Mouse (Mus musculus): Measurements from ENCODE around the gene Hykk. TPM values are rescaled to one million over a fixed set of nuclear protein-coding genes. Genes with fewer than 3 reads are reported as not detected.
A peak's percentile ranks its signal among the peaks of the same experiment; 100 is the strongest.

The Hykk gene
- polyA plus RNA-seq, 1 experiment from 2014 or later: 3.1 TPM

DNA sequence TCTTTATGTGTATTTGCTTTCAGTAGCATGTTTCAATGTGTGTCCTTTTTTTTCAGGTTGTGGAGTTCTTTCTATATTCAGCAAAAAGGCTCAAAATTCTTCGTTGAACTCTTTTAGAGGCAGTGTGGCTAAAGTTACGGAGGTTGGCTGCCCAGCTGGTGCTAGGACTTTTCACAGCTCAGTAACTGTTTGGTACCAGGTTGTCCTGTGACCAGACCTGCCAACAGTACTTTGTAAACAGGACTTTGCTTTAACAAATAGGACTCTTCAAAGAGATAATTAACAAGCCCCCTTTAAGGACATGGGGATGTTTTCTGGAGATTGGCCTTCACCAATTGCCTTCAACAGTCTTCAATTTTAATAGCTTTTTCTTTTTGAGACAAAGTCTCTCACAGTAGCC is 1.1 kb downstream of the Hykk start:
- H3K36me3 ChIP-seq (ENCODE audit: control insufficient read depth, insufficient read depth, low read length): 0 out of 2 replicates have a peak, but pooled peaks cover 3% of the 10 kb centered on the region
- no peaks in the 10 kb centered on the region for H3K27me3 ChIP-seq (ENCODE audit: control insufficient read depth, insufficient read depth, low read length)
- H3K4me2 ChIP-seq (ENCODE audit: low read length): peak overlapping the region; percentile 77
- ATAC-seq (ENCODE audit: insufficient number of reproducible peaks, insufficient read depth, low FRiP score, low read depth): no peak
- H3K4me3 ChIP-seq (ENCODE audit: control insufficient read depth in 1 of 2, insufficient read depth in 1 of 2, low read depth in 1 of 2, low read length in 2 of 2): no peak overlapping the region
- H3K9ac ChIP-seq (ENCODE audit: low read length): no peak overlapping the region
- no peaks in the 10 kb centered on the region for H3K9me3 ChIP-seq (ENCODE audit: control insufficient read depth, low read length)
- H3K4me1 ChIP-seq (ENCODE audit: control insufficient read depth in 2 of 2, insufficient read depth in 2 of 2, low read length in 2 of 2): peaks cover 0 to 8% of the 10 kb centered on the region in 2 experiments; a peak in 1 of 4 replicates
- 77% methylated on average over 2 of the region's 2 CpGs for WGBS
- no peak overlapping the region for H3K27ac ChIP-seq (replicated peaks in 1 of 2; ENCODE audit: control insufficient read depth in 1 of 2, insufficient read depth in 1 of 2, low read depth in 2 of 2, low read length in 2 of 2)

DNA sequence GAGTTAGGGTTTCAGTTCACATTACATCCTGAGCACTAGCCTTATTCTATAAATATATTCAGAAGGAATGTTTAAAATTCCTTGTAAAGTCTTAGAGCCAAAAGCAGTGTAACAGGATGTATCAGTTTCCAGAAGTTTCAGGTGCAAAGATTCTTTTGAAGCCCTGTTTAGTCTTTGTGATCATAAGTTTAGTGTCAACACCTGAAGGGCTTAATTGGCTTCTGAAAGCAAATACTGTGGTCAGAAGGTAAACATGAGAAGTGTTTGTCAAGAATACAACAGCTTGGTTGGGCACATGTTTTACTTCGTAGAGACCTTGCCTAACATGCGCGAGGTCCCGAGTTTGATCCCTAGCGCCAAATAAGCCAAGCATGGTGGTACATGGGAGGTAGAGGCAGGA is 1.7 kb downstream of the Hykk start:
- Histone ChIP-seq H3K36me3 (ENCODE audit: control insufficient read depth, insufficient read depth, low read length) (0 out of 2 replicates have a peak, but pooled peaks cover 3% of the 10 kb centered on the region), H3K27ac (replicated peaks in 1 of 2; ENCODE audit: control insufficient read depth in 1 of 2, insufficient read depth in 1 of 2, low read depth in 2 of 2, low read length in 2 of 2) (no peak overlapping the region), H3K4me3 (ENCODE audit: control insufficient read depth in 1 of 2, insufficient read depth in 1 of 2, low read depth in 1 of 2, low read length in 2 of 2) (no peak overlapping the region), H3K27me3 (ENCODE audit: control insufficient read depth, insufficient read depth, low read length) (no peaks in the 10 kb centered on the region), H3K4me2 (ENCODE audit: low read length) (no peak overlapping the region), H3K4me1 (ENCODE audit: control insufficient read depth in 2 of 2, insufficient read depth in 2 of 2, low read length in 2 of 2) (peaks cover 0 to 8% of the 10 kb centered on the region in 2 experiments; a peak in 1 of 4 replicates), H3K9ac (ENCODE audit: low read length) (no peak overlapping the region), H3K9me3 (ENCODE audit: control insufficient read depth, low read length) (no peaks in the 10 kb centered on the region)
- WGBS: 90% methylated on average over 5 of the region's 5 CpGs
- no peak for ATAC-seq (ENCODE audit: insufficient number of reproducible peaks, insufficient read depth, low FRiP score, low read depth)

DNA sequence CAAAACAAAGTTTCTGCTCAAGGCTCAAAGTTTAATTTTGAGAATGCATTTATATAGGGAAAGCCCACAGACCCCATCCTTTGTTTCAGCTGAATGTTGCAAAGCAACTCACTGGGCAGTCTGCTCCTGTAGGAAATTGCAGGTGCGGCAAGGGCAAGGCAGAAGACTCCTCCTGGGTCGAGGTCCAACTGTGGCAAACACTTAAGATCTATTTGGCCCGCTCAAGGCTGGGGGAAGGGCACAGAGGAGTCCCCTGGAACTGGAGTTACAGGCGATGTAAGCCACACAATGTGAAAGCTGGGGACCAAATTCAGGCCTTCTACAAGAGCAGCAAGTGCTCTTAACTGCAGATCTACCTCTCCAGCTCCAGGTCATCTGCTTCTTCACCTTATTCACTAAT is 2.9 kb downstream of the Hykk start:
- 44% methylated on average over 4 of the region's 4 CpGs for WGBS
- no peak overlapping the region for H3K9ac ChIP-seq (ENCODE audit: low read length)
- no peak overlapping the region for H3K4me2 ChIP-seq (ENCODE audit: low read length)

DNA sequence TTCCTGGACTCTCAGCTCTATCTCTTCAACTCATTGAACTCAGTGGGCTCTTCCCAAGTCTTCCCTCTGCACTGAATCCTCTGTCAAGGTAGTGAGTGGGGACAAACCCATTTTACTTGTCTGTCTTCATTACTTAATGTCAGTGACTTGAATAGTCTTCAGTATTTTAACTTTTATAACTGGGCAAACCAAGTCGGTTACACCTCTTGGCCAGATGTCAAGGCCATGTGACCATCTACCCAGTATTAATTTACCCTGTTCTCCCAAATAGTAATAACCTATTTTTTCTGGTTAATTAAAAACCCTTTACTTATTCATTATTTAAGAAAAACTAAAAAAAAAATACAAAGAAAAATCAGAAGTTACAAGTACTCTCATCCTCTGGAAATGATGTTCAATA is 13.7 kb downstream of the Hykk start:
- 82% methylated on average over 1 of the region's 1 CpGs for WGBS

More for the DNA sequence above, 2.9 kb downstream of the Hykk start:
- Histone ChIP-seq H3K36me3 (ENCODE audit: control insufficient read depth, insufficient read depth, low read length) (0 out of 2 replicates have a peak, but pooled peaks cover 3% of the 10 kb centered on the region), H3K27me3 (ENCODE audit: control insufficient read depth, insufficient read depth, low read length) (no peaks in the 10 kb centered on the region), H3K27ac (replicated peaks in 1 of 2; ENCODE audit: control insufficient read depth in 1 of 2, insufficient read depth in 1 of 2, low read depth in 2 of 2, low read length in 2 of 2) (no peak overlapping the region), H3K4me3 (ENCODE audit: control insufficient read depth in 1 of 2, insufficient read depth in 1 of 2, low read depth in 1 of 2, low read length in 2 of 2) (no peak overlapping the region), H3K4me1 (ENCODE audit: control insufficient read depth in 2 of 2, insufficient read depth in 2 of 2, low read length in 2 of 2) (peaks cover 0 to 8% of the 10 kb centered on the region in 2 experiments; a peak in 1 of 4 replicates), H3K9me3 (ENCODE audit: control insufficient read depth, low read length) (no peaks in the 10 kb centered on the region)
- no peak for ATAC-seq (ENCODE audit: insufficient number of reproducible peaks, insufficient read depth, low FRiP score, low read depth)

DNA sequence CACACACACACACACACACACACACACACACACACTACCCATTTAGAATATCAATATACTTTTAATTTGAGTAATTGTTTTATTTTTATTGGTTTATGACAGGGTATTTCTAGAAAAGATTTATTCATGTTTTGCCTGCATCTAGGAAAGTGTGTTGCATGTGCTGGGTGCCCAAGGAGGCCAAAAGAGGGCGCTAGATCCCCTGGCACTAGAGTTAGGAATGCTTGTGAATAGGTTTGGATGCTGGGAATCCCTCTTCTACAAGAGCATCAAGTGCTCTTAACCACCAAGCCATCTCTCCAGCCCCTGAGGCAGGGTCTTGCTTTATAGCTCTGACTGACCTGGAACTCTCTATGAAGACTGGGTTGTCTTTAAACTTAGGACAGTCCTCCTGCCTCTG is 14.7 kb downstream of the Hykk start:
- H3K4me1 ChIP-seq (ENCODE audit: control insufficient read depth in 2 of 2, insufficient read depth in 2 of 2, low read length in 2 of 2): no peaks in the 10 kb centered on the region
- H3K27ac ChIP-seq (replicated peaks in 1 of 2; ENCODE audit: control insufficient read depth in 1 of 2, insufficient read depth in 1 of 2, low read depth in 2 of 2, low read length in 2 of 2): no peak overlapping the region
- H3K4me2 ChIP-seq (ENCODE audit: low read length): no peak overlapping the region
- H3K9me3 ChIP-seq (ENCODE audit: control insufficient read depth, low read length): no peaks in the 10 kb centered on the region
- no peaks in the 10 kb centered on the region for H3K36me3 ChIP-seq (ENCODE audit: control insufficient read depth, insufficient read depth, low read length)
- ATAC-seq (ENCODE audit: insufficient number of reproducible peaks, insufficient read depth, low FRiP score, low read depth): no peak
- H3K27me3 ChIP-seq (ENCODE audit: control insufficient read depth, insufficient read depth, low read length): no peaks in the 10 kb centered on the region
- no peak overlapping the region for H3K9ac ChIP-seq (ENCODE audit: low read length)
- H3K4me3 ChIP-seq (ENCODE audit: control insufficient read depth in 1 of 2, insufficient read depth in 1 of 2, low read depth in 1 of 2, low read length in 2 of 2): no peak overlapping the region
- WGBS: 20% methylated on average over 1 of the region's 1 CpGs

More for the DNA sequence above, 13.7 kb downstream of the Hykk start:
- no peak for ATAC-seq (ENCODE audit: insufficient number of reproducible peaks, insufficient read depth, low FRiP score, low read depth)
- Histone ChIP-seq H3K27ac (replicated peaks in 1 of 2; ENCODE audit: control insufficient read depth in 1 of 2, insufficient read depth in 1 of 2, low read depth in 2 of 2, low read length in 2 of 2) (no peak overlapping the region), H3K9me3 (ENCODE audit: control insufficient read depth, low read length) (no peaks in the 10 kb centered on the region), H3K27me3 (ENCODE audit: control insufficient read depth, insufficient read depth, low read length) (no peaks in the 10 kb centered on the region), H3K4me2 (ENCODE audit: low read length) (no peak overlapping the region), H3K4me1 (ENCODE audit: control insufficient read depth in 2 of 2, insufficient read depth in 2 of 2, low read length in 2 of 2) (no peaks in the 10 kb centered on the region), H3K36me3 (ENCODE audit: control insufficient read depth, insufficient read depth, low read length) (no peaks in the 10 kb centered on the region), H3K9ac (ENCODE audit: low read length) (no peak overlapping the region), H3K4me3 (ENCODE audit: control insufficient read depth in 1 of 2, insufficient read depth in 1 of 2, low read depth in 1 of 2, low read length in 2 of 2) (no peak overlapping the region)

DNA sequence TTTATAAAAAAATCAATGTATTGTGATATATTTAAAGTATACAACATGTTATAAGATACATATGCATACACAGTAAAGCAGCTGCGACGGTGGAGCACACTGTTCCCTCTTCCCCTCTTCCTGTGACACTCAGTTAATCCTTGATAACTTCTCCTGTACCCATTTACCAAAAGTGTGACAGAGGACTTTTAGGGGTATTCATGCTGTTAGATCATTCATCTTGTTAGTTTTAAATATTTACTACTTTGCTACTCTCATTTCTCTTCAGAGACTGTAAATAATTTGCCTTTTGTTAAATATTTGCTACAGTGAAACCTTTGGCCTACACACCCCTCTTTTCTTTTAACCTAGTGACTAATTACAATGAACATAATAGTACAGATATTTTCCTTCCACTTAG is 15.3 kb downstream of the Hykk start:
- no peaks in the 10 kb centered on the region for H3K4me1 ChIP-seq (ENCODE audit: control insufficient read depth in 2 of 2, insufficient read depth in 2 of 2, low read length in 2 of 2)
- H3K4me2 ChIP-seq (ENCODE audit: low read length): no peak overlapping the region
- H3K27me3 ChIP-seq (ENCODE audit: control insufficient read depth, insufficient read depth, low read length): no peaks in the 10 kb centered on the region
- ATAC-seq (ENCODE audit: insufficient number of reproducible peaks, insufficient read depth, low FRiP score, low read depth): no peak
- 69% methylated on average over 2 of the region's 2 CpGs for WGBS
- H3K36me3 ChIP-seq (ENCODE audit: control insufficient read depth, insufficient read depth, low read length): no peaks in the 10 kb centered on the region
- H3K9ac ChIP-seq (ENCODE audit: low read length): no peak overlapping the region
- H3K27ac ChIP-seq (replicated peaks in 1 of 2; ENCODE audit: control insufficient read depth in 1 of 2, insufficient read depth in 1 of 2, low read depth in 2 of 2, low read length in 2 of 2): no peak overlapping the region
- H3K9me3 ChIP-seq (ENCODE audit: control insufficient read depth, low read length): no peaks in the 10 kb centered on the region
- no peak overlapping the region for H3K4me3 ChIP-seq (ENCODE audit: control insufficient read depth in 1 of 2, insufficient read depth in 1 of 2, low read depth in 1 of 2, low read length in 2 of 2)

DNA sequence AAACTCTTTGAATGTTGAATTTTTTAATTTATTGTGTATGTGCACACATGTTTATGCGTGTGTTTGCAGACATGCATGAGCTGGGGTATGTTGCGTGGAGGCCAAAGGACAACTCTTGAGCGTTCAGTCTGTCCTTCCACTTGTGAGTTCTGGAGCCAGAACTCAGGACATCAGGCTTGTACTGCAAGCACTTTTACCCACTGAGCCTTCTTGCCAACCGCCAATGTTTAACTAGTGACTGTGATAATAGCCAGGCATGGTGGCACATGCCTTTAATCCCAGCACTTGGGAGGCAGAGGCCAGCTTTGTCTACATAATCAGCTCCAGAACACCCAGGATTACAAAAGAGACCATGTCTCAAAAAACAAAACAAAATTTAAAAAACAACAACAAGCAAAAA is 25.0 kb downstream of the Hykk start:
- H3K9me3 ChIP-seq (ENCODE audit: control insufficient read depth, low read length): no peaks in the 10 kb centered on the region
- no peak for ATAC-seq (ENCODE audit: insufficient number of reproducible peaks, insufficient read depth, low FRiP score, low read depth)

DNA sequence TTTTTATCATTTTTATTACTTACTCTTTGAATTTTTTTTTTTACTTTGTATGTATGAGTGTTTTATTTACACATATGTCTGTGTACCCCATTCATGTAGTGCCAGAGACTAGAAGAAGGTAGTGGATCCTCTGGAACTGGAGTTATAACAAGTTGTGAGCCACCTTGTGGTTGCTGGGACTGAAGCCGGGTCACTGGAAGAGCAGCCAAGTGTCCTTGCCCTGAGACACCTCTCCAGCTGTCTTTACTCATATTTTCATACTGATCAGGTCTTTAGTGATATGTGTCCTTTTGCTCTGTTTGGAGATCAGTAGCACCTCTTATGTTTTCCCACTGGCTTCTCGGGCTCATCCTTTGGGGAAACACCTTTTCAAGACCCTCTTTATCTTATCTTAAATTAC is 27.4 kb downstream of the Hykk start:
- Histone ChIP-seq H3K27ac (replicated peaks in 1 of 2; ENCODE audit: control insufficient read depth in 1 of 2, insufficient read depth in 1 of 2, low read depth in 2 of 2, low read length in 2 of 2) (no peak overlapping the region), H3K9ac (ENCODE audit: low read length) (no peak overlapping the region), H3K4me1 (ENCODE audit: control insufficient read depth in 2 of 2, insufficient read depth in 2 of 2, low read length in 2 of 2) (no peaks in the 10 kb centered on the region), H3K4me2 (ENCODE audit: low read length) (no peak overlapping the region), H3K36me3 (ENCODE audit: control insufficient read depth, insufficient read depth, low read length) (peaks cover 5% of the 10 kb centered on the region; the same call in 1 of the 2 replicates), H3K4me3 (ENCODE audit: control insufficient read depth in 1 of 2, insufficient read depth in 1 of 2, low read depth in 1 of 2, low read length in 2 of 2) (no peak overlapping the region), H3K9me3 (ENCODE audit: control insufficient read depth, low read length) (no peaks in the 10 kb centered on the region), H3K27me3 (ENCODE audit: control insufficient read depth, insufficient read depth, low read length) (no peaks in the 10 kb centered on the region)
- WGBS: 63% methylated on average over 2 of the region's 2 CpGs
- no peak for ATAC-seq (ENCODE audit: insufficient number of reproducible peaks, insufficient read depth, low FRiP score, low read depth)

More for the DNA sequence above, 25.0 kb downstream of the Hykk start:
- H3K9ac ChIP-seq (ENCODE audit: low read length): no peak overlapping the region
- H3K27me3 ChIP-seq (ENCODE audit: control insufficient read depth, insufficient read depth, low read length): no peaks in the 10 kb centered on the region
- peaks cover 5% of the 10 kb centered on the region; the same call in 1 of the 2 replicates for H3K36me3 ChIP-seq (ENCODE audit: control insufficient read depth, insufficient read depth, low read length)
- H3K27ac ChIP-seq (replicated peaks in 1 of 2; ENCODE audit: control insufficient read depth in 1 of 2, insufficient read depth in 1 of 2, low read depth in 2 of 2, low read length in 2 of 2): no peak overlapping the region
- no peaks in the 10 kb centered on the region for H3K4me1 ChIP-seq (ENCODE audit: control insufficient read depth in 2 of 2, insufficient read depth in 2 of 2, low read length in 2 of 2)
- H3K4me3 ChIP-seq (ENCODE audit: control insufficient read depth in 1 of 2, insufficient read depth in 1 of 2, low read depth in 1 of 2, low read length in 2 of 2): no peak overlapping the region
- no peak overlapping the region for H3K4me2 ChIP-seq (ENCODE audit: low read length)
- 81% methylated on average over 4 of the region's 4 CpGs for WGBS

All from heart, embryonic 14.5 days (tissue).